Mouse (Mus musculus) neural tube, embryonic 15.5 days (tissue): ENCODE data around the gene Itga6. TPM values are rescaled to one million over a fixed set of nuclear protein-coding genes. Genes with fewer than 3 reads are reported as not detected.

Experiments
- ATAC-seq: fragments of 200-750 bp; cut with Nextera tagmentation; 2 replicates; pipeline ENCODE4 v1.8.0; 2017; ENCODE audit warnings: mild to moderate bottlenecking, moderate TSS enrichment, moderate library complexity; ENCODE audit not compliant: low FRiP score
- H3K27ac ChIP-seq: fragments of 300-500 bp; sonication (generic); replicated peaks from 2 replicates; pipeline ENCODE4 v1.5.1; 2015; ENCODE audit warnings: mild to moderate bottlenecking, inconsistent platforms
- H3K27me3 ChIP-seq: fragments of 300-500 bp; sonication (generic); replicated peaks from 2 replicates; pipeline ENCODE4 v1.6.1; 2015; ENCODE audit warnings: inconsistent platforms
- H3K36me3 ChIP-seq: fragments of 300-500 bp; sonication (generic); 2 replicates; pipeline ENCODE4 v1.6.1; 2015; ENCODE audit warnings: inconsistent platforms
- H3K4me1 ChIP-seq: fragments of 300-500 bp; sonication (generic); 2 replicates; pipeline ENCODE4 v1.6.1; 2015; ENCODE audit warnings: inconsistent platforms
- H3K4me2 ChIP-seq: fragments of 300-500 bp; sonication (generic); 2 replicates; pipeline ENCODE4 v1.6.1; 2015; ENCODE audit warnings: inconsistent platforms, mild to moderate bottlenecking, moderate library complexity
- H3K4me3 ChIP-seq: fragments of 300-500 bp; sonication (generic); replicated peaks from 2 replicates; pipeline ENCODE4 v1.5.1; 2015; ENCODE audit warnings: mild to moderate bottlenecking, inconsistent platforms
- H3K9ac ChIP-seq: fragments of 300-500 bp; sonication (generic); replicated peaks from 2 replicates; pipeline ENCODE4 v1.6.1; 2015; ENCODE audit warnings: mild to moderate bottlenecking, inconsistent platforms
- H3K9me3 ChIP-seq: fragments of 300-500 bp; sonication (generic); replicated peaks from 2 replicates; pipeline ENCODE4 v1.6.1; 2016; ENCODE audit warnings: inconsistent platforms
- WGBS: fragments of 180-500 bp; shearing (Covaris S2); methylation state at CpG from one replicate; pipeline ENCODE4 v1.1.7; 2015; ENCODE audit warnings: mixed read lengths; 5-methylcytosine and 5-hydroxymethylcytosine counted together
- polyA plus RNA-seq: library from polyadenylated mRNA; unstranded; fragments of >200 nt; fragmentation: Nextera tagmentation; extraction: Ambion mirVana; gene quantifications from 2 replicates; pipeline ENCODE4 v1.2.1, GENCODE M21; 2015

Itga6 gene
- polyA plus RNA-seq, 1 experiment from 2014 or later: 23.1 TPM

DNA sequence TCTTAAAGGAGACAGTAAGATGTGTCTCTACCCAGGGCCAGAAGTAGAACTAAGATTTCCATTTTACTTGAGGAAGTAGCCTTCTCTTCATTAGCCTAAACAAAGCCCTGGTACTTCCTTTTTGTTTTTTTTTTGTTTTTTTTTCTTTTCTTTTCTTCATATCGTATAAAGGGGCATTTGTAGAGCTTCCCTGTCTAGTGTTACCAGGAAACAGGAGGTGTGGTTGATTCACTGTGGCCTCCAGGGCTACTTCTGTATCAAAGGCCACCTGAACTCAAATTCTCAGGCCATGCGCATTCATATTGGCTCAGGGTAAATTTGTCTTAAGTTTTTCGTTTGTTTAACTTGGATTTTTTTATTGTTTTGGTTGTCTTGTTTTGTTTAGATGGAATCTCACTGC is 120.5 kb downstream of the Itga6 start:
- Histone ChIP-seq H3K27me3 (no peaks in the 10 kb centered on the region), H3K4me3 (no peak overlapping the region), H3K4me2 (no peak overlapping the region), H3K9me3 (no peaks in the 10 kb centered on the region), H3K9ac (no peak overlapping the region), H3K27ac (no peak overlapping the region), H3K4me1 (no peaks in the 10 kb centered on the region), H3K36me3 (no peaks in the 10 kb centered on the region)
- WGBS: 65% methylated on average over 3 of the region's 3 CpGs
- ATAC-seq: no peak

DNA sequence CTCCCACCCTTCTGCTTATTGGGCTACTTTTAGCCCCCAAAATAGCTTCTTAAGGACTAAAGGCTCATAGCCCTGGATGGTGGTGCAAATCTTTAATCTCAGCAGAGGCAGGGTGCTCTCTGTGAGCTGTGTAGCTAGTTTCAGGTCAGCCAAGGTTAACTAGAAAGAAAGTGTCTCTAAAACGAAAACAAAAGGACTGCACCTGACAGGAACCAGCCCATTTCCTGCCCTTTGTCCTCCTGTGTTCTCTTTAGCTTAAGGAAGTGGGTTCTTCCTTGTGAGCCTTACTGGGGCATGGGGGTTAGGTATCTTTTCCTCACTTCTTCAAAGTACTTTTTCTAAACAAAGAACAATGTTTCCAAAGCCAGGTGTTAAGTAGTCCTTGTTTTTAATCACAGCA is 121.1 kb downstream of the Itga6 start:
- H3K9me3 ChIP-seq: no peaks in the 10 kb centered on the region

DNA sequence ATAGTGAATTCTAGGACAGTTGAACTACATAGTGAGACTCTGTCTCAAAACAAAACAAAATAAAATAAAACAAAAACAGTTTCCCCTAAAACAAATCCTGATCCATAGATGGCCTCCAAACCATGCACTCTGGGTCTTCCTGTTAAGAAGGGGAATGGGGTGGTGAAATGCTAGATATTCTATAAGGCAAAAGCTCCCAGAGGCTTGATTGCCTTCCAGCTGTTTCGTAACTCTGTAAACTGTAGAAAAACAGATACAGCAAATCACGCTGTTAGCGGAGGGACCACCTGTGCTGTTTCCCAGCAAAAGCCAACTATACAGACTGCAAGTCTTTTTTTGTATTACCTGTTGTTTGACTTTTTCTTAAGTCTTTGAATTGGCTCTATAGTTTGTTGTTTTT is 121.6 kb downstream of the Itga6 start:
- no peak overlapping the region for H3K9ac ChIP-seq
- H3K27me3 ChIP-seq: no peaks in the 10 kb centered on the region
- H3K9me3 ChIP-seq: no peaks in the 10 kb centered on the region
- no peak overlapping the region for H3K27ac ChIP-seq
- 78% methylated on average over 3 of the region's 3 CpGs for WGBS
- no peak overlapping the region for H3K4me2 ChIP-seq
- H3K4me1 ChIP-seq: no peaks in the 10 kb centered on the region
- H3K36me3 ChIP-seq: no peaks in the 10 kb centered on the region
- no peak overlapping the region for H3K4me3 ChIP-seq
- ATAC-seq: no peak

More for the DNA sequence above, 121.1 kb downstream of the Itga6 start:
- 44% methylated on average over 1 of the region's 1 CpGs for WGBS
- no peak for ATAC-seq
- H3K9ac ChIP-seq: no peak overlapping the region
- no peak overlapping the region for H3K4me3 ChIP-seq
- no peaks in the 10 kb centered on the region for H3K4me1 ChIP-seq
- H3K36me3 ChIP-seq: no peaks in the 10 kb centered on the region
- no peak overlapping the region for H3K27ac ChIP-seq
- H3K4me2 ChIP-seq: no peak overlapping the region
- H3K27me3 ChIP-seq: no peaks in the 10 kb centered on the region

DNA sequence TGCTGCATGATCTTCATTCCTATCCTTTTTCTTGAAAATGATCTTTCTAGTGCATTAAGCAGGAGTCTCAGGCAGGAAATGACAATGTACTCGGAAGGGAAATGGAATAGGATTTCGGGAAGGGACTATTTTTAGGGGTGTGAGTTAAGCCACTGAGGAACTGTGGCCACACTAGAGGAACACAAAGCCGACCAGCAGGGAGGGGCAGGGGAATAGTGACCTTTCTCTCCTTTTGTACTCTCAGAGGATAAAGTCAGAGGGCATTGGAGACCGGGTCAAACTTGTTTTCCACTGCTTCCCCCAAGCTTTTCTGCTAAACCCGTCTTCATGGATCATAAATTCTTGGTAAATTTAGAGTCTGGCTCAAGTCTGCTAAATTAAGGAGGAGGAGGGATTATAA is 122.1 kb downstream of the Itga6 start:
- H3K9me3 ChIP-seq: no peaks in the 10 kb centered on the region
- 0 out of 2 replicates have a peak, but pooled peaks cover under 1% of the 10 kb centered on the region for H3K4me1 ChIP-seq
- no peak overlapping the region for H3K4me3 ChIP-seq
- 13% methylated on average over 5 of the region's 5 CpGs for WGBS
- no peak overlapping the region for H3K27ac ChIP-seq
- no peak for ATAC-seq
- H3K9ac ChIP-seq: no peak overlapping the region
- no peak overlapping the region for H3K4me2 ChIP-seq
- no peaks in the 10 kb centered on the region for H3K36me3 ChIP-seq
- H3K27me3 ChIP-seq: no peaks in the 10 kb centered on the region

DNA sequence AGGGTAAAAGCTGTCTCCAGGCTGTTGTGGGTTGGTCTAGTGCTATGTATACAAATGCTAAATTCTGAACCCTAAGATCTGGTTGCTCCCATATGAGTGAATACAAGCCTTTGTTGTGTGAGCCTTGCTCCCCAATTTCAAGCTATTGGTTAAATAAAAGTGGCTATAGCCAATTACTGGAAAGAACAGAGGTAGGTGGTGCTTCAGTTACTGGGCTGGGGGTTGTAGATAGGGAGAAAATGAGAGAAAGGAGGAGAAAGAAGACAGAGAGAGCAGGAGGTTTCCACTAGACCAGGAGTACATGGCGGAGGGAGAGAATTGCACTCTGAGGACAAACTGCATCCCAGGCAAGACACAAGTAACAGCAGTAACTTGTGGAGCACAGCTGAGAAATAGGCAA is 122.8 kb downstream of the Itga6 start:
- no peak for ATAC-seq
- Histone ChIP-seq H3K9ac (no peak overlapping the region), H3K4me2 (no peak overlapping the region), H3K27me3 (no peaks in the 10 kb centered on the region), H3K4me1 (peaks cover 4% of the 10 kb centered on the region; the same call in 1 of the 2 replicates), H3K27ac (no peak overlapping the region), H3K9me3 (no peaks in the 10 kb centered on the region), H3K36me3 (no peaks in the 10 kb centered on the region), H3K4me3 (no peak overlapping the region)
- WGBS: 94% methylated on average over 1 of the region's 1 CpGs

DNA sequence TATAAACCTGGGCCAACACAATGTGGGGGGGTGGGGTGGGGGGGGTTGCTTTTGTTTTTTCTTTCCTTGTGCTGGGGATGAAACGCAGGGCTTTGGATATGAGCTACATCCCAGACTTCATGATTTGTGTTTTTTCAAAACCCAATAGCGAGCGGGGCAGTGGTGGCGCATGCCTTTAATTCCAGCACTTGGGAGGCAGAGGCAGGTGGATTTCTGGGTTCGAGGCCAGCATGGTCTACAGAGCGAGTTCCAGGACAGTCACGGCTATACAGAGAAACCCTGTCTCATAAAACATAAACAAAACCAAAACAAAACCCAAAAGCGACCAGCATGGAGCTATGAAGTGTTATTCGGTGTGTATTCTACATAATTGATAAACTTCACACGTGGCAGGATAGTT is 126.7 kb downstream of the Itga6 start:
- WGBS: 84% methylated on average over 10 of the region's 10 CpGs
- H3K9ac ChIP-seq: no peak overlapping the region
- H3K27me3 ChIP-seq: peaks cover 4% of the 10 kb centered on the region; the same call in 1 of the 2 replicates
- no peak for ATAC-seq
- peaks cover 16% of the 10 kb centered on the region for H3K4me1 ChIP-seq
- peak overlapping the region; percentile 81 for H3K4me3 ChIP-seq
- no peaks in the 10 kb centered on the region for H3K36me3 ChIP-seq
- H3K9me3 ChIP-seq: no peaks in the 10 kb centered on the region
- no peak overlapping the region for H3K27ac ChIP-seq
- H3K4me2 ChIP-seq: peak overlapping the region; percentile 89; the same call in 1 of the 2 replicates

DNA sequence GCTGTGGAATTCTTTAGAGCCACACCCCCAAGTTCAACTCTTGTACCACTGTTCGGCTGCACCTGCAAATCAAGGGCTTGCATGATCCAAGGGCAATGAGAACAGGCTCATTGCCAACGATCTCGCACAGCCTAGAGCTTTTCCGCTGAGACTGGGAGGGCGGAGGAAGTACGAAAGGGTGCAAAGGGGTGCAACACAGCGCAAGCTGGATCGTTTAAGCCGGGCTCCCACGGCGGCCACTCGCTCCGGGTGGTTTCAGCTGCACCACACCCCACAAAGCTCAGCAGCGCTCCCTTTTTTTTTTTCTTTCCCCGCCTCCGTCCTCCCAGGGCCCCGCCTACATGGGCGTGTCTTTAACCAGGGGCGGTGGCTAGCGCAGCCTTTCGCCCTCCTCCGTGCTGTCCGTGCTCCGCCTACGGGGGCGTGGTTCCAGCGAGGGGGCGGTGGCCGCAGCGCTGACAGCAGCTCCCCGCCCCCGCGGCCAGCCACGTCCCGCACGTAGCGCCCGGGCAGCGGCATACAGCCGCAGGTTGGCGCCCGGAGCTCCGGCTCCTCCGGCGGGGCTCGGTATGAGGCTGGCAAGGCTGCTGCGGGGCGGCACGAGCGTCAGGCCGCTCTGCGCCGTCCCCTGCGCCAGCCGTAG is 127.5 kb downstream of the Itga6 start, which contains the start of gene Pdk1:
Pdk1 (plus strand) TSS at position 424 of the 643 bp plus-strand sequence.
- Histone ChIP-seq H3K4me3 (peak within 1 kb of the TSS; percentile 81), H3K36me3 (no peaks in the 10 kb centered on the region), H3K4me2 (peak within 1 kb of the TSS; percentile 89), H3K9ac (peak within 1 kb of the TSS; percentile 88), H3K9me3 (no peaks in the 10 kb centered on the region), H3K27me3 (peaks cover 4% of the 10 kb centered on the region; the same call in 1 of the 2 replicates), H3K27ac (peak within 1 kb of the TSS; percentile 89), H3K4me1 (peaks cover 16% of the 10 kb centered on the region)
- under 1% methylated on average over 49 of the region's 55 CpGs for WGBS
- ATAC-seq: peak; percentile 98

DNA sequence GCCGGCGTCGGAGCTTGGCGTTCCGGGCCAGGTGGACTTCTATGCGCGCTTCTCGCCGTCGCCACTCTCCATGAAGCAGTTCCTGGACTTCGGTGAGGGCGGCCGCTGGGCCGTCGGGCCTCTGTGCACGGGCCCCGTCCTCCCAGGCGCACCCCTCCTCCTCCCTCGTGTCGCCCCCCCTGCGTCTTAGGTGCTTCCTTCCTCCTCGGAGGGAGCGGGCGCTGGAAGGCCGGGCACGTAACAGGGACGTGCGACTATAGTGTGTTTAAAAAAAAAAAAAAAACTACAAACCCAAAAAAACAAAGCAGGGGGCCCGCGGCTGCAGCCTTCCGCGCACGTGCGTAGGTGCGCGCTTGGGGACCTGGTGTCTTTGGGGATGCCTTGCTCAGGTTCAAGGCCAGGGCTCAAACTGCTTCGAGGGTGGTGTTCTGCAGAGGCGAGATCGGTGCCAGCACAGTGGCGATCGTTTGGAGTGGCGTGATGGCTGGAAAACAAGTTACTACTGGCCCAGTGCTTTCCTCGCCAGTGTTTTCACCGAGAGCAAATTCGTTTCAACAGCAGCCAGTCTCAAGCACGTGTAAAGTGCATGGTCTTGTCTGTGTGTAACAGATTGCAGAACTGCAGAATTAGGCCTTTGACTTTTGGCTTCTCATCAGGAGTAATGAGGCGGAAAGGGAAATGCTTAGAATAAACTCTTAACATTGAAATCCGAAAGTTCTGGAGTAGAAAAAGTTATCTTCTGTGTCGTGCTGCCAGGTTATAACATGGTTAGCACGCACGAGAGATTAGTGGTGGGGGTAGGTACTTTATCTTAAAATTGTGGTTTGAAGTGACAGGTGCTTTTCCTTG is 128.3 kb downstream of the Itga6 start:
- H3K27ac ChIP-seq: peak overlapping the region; percentile 89
- 3% methylated on average over 50 of the region's 51 CpGs for WGBS
- no peaks in the 10 kb centered on the region for H3K9me3 ChIP-seq
- peak overlapping the region; percentile 81 for H3K4me3 ChIP-seq
- H3K4me2 ChIP-seq: peak overlapping the region; percentile 89
- peak; percentile 73; the same call in 1 of the 2 replicates for ATAC-seq
- H3K27me3 ChIP-seq: peaks cover 4% of the 10 kb centered on the region; the same call in 1 of the 2 replicates
- no peaks in the 10 kb centered on the region for H3K36me3 ChIP-seq
- peak overlapping the region; percentile 88 for H3K9ac ChIP-seq
- peaks cover 16% of the 10 kb centered on the region for H3K4me1 ChIP-seq

DNA sequence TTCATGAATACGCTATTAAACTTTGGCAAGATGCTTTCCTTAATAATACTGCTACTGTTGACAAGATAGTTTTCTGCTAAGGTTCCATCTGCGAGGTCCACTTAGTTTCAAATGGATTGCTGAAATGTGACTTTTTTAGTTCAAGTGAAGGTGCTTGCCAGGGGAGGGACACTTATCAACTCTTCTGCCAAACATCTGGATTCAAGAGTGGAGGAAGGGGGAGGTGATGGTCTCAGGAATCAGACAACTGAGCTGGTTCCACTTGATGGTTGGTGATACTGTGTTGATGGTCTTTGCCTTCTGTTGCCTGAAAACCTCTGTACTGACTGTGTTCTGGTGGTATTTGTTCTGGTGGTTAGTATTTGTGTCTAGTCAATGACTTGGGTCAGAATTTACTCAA is 129.0 kb downstream of the Itga6 start:
- 77% methylated on average over 2 of the region's 2 CpGs for WGBS
- Histone ChIP-seq H3K4me1 (peaks cover 16% of the 10 kb centered on the region), H3K27ac (no peak overlapping the region), H3K4me2 (peak overlapping the region; percentile 89; the same call in 1 of the 2 replicates), H3K27me3 (peaks cover 4% of the 10 kb centered on the region; the same call in 1 of the 2 replicates), H3K9me3 (no peaks in the 10 kb centered on the region), H3K4me3 (0 out of 2 replicates have a peak overlapping the region, but pooled peaks have one; percentile 81), H3K9ac (0 out of 2 replicates have a peak overlapping the region, but pooled peaks have one; percentile 88), H3K36me3 (no peaks in the 10 kb centered on the region)
- no peak for ATAC-seq

DNA sequence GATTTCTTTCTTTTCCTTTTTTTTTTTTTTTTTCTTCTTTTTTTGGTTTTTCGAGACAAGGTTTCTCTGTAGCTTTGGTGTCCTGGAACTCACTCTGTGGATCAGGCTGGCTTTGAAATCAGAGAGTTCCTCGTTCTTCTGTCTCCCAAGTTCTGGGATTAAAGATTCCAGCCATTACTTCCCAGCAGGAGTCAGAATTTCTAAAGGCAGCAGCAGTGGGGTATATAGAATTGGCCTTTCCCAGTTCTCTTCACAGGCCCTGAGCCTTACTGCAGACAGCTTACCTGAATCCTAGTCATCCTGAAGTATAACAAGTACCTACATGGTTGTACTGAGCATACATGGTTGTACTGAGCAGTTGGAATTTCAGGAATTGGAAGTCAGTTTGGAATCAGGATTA is 129.4 kb downstream of the Itga6 start:
- H3K4me1 ChIP-seq: peaks cover 16% of the 10 kb centered on the region
- no peaks in the 10 kb centered on the region for H3K36me3 ChIP-seq
- no peak overlapping the region for H3K4me3 ChIP-seq
- H3K9me3 ChIP-seq: no peaks in the 10 kb centered on the region
- peaks cover 4% of the 10 kb centered on the region; the same call in 1 of the 2 replicates for H3K27me3 ChIP-seq
- no peak overlapping the region for H3K4me2 ChIP-seq
- H3K27ac ChIP-seq: no peak overlapping the region
- no peak overlapping the region for H3K9ac ChIP-seq
- no peak for ATAC-seq
- WGBS: 57% methylated on average over 2 of the region's 2 CpGs

DNA sequence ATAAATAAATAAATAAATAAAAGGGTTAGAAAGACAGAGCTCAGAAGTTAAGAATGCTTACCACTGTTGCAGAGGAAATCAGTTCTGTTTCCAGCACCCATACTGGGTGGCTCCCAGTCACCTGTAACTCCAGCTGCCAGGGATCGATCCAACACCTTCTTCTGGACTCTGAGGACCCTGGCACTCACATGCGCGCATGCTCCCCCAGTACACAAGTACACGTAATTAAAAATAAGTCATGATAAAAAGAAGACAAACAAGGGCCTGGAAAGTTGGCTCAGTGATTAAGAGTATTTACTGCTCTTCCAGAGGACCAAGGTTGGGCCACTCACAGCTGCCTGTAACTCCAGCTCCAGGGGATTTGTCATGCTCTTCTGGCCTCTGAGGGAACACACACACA is 132.4 kb downstream of the Itga6 start:
- Histone ChIP-seq H3K4me2 (no peak overlapping the region), H3K9ac (no peak overlapping the region), H3K4me3 (no peak overlapping the region), H3K4me1 (peaks cover 12% of the 10 kb centered on the region), H3K36me3 (peaks cover 13% of the 10 kb centered on the region; the same call in 1 of the 2 replicates), H3K27ac (no peak overlapping the region), H3K27me3 (peaks cover 4% of the 10 kb centered on the region; the same call in 1 of the 2 replicates), H3K9me3 (no peaks in the 10 kb centered on the region)
- no peak for ATAC-seq
- WGBS: 90% methylated on average over 4 of the region's 4 CpGs
